Mouse (Mus musculus) adrenal gland, postnatal 4 days (tissue): ENCODE measurements at regions not wholly inside any gene's neighbourhood (a gene's known extent, or its start where the extent isn't known, plus 50 kb on each side); places are given as distances from the start of the nearest gene placed in this dataset.

Experiments used
- DNase-seq, 2 experiments: peaks; one replicate each; pipeline ENCODE4 v3.0.0; 2021 to 2022; ENCODE audit warnings: low spot score in 2 of 2, mixed read lengths in 2 of 2

DNA sequence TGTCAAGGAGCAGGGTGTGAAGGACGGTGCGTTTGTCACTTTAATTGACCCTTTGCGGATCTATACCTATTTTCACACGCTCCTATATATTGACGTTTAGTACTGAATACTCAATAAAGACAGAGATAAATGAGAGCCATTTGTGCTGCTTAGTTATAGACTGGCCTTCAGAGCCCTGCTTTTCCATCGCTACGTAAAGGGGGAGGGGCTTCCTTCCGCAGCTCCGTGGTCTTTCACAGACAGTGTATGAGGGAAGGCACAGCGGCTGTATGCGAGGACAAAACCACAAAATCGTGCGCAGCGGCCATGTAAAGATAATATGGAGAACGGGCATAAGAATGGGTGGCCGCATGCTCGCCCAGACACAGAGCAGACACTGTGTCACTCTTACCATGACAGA lies 58.4 kb upstream of the Pced1b start:
- DNase-seq: no peak

DNA sequence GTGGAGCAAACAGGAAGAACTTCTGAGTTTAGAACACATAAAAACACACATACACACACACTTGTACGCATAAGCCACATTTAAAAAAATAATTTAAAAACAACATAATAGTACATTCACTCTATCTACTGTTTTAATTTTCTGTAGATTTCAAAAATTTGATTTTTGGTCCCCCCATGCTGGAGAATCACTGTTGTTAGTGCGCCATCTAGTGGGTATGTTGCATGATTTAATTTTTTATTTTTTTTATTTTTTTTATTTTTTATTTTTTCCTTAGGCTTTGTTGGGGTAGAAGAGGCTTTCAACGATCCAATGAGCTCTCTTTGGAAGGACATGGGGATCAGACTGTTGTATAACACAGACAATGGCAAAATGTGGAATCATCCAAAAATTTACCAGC lies 59.1 kb upstream of the Pced1b start:
- no peak for DNase-seq

GRCm38 (mm10) chr15:97186034-97186433 lies 60.9 kb upstream of the Pced1b start:
- no peak for DNase-seq

DNA sequence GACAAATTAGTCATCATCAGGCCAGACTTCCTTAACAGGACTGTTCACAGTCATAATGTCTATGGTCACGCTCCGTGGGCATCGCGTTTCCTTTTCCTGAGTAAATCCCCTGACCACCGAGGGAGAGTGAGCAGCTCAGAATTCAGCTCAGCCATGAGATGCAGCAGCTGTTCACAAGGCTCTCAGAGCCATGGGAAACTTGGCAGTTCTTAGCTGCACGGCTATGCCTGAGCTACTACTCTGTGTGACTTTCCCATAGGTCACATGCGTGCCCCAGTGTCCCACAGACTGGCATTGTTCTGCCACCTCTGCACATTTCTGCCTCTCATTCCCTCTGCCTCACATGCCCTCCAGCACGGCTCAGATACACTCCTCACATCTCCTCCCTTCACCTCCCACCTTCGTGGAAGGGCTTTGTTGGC lies 64.3 kb upstream of the Pced1b start:
- DNase-seq: no peak

GRCm38 (mm10) chr15:97180970-97181669 lies 65.8 kb upstream of the Pced1b start:
- no peak for DNase-seq

GRCm38 (mm10) chr15:97178286-97178685 lies 68.6 kb upstream of the Pced1b start:
- no peak for DNase-seq

DNA sequence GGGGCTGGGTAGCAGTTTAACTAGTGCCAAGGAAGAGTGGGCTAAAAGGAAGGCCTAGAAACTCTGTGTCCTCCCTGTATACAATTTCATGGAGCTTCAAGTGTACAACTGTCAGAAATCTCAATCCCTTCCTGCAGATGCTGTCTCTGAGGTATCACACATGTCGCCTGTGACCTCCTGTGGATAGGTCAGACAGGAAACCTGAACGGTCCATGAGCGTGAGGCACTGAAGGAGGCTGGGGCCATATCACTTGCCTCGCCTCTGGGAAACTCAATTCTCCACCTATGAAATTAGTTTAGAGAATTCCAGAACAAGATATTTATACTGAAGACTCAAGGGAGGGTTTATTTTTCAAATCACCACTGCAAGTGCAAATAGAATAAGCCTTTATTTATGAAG lies 69.1 kb upstream of the Pced1b start:
- DNase-seq: no peak

DNA sequence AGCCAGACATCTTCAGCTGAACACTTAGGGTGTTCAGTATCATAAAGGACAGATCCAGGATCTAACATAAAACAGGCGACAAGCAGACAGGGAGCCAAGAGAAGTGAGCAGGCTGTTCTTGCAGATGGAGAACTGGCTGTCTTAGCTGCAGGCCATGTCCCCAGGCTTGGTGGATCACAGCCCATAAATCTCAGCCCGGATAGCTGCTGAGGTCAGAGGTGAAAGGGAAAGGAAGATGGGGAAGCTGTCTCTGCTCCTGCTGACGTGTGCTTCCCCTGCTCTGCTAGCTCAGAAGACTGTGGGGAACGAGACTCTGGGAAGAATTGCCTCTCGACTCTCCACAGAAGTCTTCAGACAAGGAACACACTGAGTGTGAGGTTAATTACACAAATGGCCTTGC lies 71.9 kb upstream of the Pced1b start:
- DNase-seq: no peak

DNA sequence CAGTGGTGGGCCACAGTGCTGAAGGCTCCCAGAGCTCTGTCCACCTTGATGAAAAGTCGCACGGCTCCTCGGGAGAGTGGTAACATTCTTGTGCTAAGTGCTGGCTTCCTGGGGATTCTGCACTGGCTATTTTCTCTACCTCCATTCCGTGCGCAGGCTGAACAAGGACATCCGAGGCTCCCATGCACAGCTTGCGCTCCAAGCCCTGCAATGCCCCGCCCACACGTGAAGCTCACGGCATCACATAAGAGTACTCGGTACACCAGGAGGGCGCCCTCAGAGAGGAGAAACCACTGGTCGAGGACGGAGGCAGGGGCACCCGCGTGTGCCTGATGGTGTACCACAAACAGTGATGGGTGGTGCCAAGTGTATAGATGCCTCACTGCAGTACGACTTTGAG lies 73.7 kb upstream of the Pced1b start:
- DNase-seq: no peak

DNA sequence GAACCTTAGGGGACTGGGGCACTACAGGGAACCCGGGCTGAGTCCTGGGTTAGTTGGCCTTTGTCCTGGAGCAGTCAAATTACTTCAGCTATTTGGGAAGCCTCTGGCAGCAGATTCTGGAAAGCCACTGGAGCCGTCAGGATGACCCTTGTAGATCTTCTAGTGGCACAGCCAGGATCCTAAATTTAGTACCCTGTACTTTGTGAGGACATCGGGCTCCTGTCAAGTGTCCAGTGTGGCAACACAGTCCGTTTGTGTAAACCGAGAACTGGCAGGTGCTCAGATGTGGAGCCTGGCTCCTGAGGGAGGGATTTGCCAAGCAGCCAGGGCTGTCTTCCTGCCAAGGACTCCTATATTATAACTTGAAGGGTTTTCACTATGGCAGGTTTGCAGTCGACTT lies 76.8 kb upstream of the Pced1b start:
- DNase-seq: no peak

DNA sequence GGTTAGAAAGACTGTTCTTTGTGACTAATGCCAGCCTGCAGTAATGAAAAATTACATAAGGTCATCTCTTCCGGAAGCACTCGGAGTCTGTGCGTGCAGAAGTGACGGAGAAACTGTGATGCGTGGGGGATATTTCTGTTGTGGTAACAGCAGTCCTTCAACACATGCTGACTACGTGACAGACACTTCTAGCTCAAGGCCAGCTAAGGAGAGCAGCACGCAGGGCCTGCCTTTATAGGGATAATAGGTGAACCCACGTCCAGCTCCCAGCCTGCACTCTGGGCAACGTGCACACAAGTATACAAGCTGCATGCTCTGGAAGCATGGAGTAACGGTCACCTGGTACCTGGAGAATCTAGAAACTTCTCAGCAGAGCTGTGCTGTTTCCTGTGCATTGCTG lies 77.5 kb upstream of the Pced1b start:
- no peak for DNase-seq

DNA sequence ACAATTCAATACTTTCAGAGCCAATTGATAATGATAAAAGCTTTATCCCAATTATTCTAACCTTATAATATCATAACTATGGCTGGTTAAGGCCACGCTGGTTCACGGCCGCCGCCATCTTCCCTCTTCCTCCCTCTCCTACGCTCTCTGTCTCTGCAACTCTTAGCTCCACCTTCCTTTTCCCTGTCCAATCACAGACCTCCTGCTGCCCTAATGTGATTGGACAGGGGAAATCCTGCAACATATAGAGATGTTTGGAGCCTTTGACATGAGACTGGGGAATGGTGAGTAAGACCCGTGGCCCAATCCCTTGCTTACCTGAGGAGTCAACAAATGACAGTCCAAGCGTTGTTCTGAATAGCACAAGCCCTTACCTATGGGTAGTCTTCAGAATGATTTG lies 79.8 kb upstream of the Pced1b start:
- DNase-seq: no peak

- no peak for DNase-seq
Measured at GRCm38 (mm10) chr15:97164616-97165015, 82.3 kb upstream of the Pced1b start.

DNA sequence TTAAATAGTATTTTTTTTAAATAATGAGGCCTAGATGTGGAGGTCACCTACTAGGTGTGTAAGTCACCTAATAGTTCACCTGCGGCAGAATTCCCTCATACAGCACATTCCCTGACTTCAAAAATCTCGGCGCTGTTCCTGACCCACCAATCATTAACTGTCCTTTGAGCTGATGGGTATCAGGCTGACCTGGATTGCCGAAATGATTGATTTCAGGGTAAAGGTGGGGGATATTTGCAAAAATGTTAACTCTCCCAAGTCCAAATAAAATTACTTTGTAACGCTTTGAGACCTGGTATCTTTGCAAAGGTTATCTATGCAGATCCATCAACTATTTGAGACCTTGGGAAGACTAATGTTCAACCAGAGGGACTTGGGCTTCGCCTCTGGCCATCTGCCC lies 82.9 kb upstream of the Pced1b start:
- no peak for DNase-seq

- no peak for DNase-seq
Measured at GRCm38 (mm10) chr15:97163090-97163489, 83.8 kb upstream of the Pced1b start.

DNA sequence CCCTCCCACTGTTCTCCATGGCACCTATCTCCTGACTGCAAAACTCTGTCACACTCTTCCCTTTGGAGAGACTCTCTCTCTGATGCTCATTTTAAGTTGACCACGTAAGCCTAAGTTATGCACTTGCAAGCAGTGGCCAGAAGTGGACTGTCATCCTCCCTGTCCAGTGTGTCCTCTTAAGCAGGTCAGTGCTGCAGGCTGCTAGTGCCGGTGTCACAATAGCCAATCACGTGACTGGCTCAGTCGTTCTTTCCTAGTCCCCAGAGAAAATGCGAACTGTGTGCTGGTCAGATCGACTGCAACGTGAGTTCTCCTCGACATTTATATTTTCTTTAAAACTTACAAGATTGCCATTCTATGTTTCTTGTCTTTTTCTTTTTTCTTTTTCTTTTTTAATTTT lies 84.6 kb upstream of the Pced1b start:
- DNase-seq: no peak

DNA sequence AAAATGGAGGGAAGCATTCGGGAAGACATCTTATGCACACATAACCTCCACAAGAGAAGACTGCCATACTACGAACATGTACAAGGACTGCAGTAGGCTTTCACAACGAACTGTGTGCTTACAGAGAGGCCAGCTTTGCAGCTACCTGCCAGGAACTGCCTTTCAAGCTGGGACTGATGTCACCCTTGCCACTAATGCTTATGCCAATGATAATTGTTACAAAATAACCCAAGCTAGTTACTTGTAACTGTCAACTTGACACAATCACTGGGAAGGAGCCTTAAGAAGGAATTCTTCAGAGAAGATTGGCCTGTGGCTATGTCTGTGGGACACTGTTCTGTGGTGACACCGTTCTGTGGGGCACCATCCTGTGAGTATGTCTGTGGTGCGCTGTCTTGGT lies 85.4 kb upstream of the Pced1b start:
- DNase-seq: no peak

GRCm38 (mm10) chr15:97152354-97152753 lies 94.6 kb upstream of the Pced1b start:
- no peak for DNase-seq

GRCm38 (mm10) chr15:97151793-97152192 lies 95.1 kb upstream of the Pced1b start:
- no peak for DNase-seq

GRCm38 (mm10) chr15:97150983-97151735 lies 95.4 kb upstream of the Slc38a4 start:
- DNase-seq: no peak

GRCm38 (mm10) chr15:97141958-97142357 lies 86.2 kb upstream of the Slc38a4 start:
- no peak for DNase-seq

- no peak for DNase-seq
Measured at GRCm38 (mm10) chr15:97138265-97138664, 82.5 kb upstream of the Slc38a4 start.

DNA sequence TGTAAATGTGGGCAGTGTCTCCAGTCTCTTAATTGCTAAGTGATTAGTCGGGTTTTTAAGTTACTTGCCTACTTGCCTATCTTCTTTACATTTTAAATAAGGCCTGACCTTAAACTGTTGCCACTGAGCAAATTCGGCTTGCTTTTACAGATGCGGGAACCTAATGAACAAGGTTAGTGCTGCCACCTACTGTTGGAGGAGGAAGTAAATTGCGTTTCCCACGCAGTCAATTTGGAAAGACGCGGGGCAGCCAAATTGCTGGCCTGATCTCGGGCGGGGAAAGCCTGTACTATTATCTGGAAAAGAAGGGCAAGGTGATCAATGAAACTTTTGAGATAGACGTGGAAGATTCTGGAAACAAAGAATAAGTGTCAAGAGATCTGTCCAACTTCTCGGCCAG lies 79.5 kb upstream of the Slc38a4 start:
- DNase-seq: peak in 1 of 2 experiments; percentile 29
